Mouse (Mus musculus) midbrain, embryonic 11.5 days (tissue): ENCODE data around the gene Zfp346. TPM values are rescaled to one million over a fixed set of nuclear protein-coding genes. Genes with fewer than 3 reads are reported as not detected.

Experiments used
- ATAC-seq: fragments of 200-750 bp; cut with Nextera tagmentation; 2 replicates; pipeline ENCODE4 v1.8.0; 2017; ENCODE audit warnings: moderate TSS enrichment, moderate library complexity; ENCODE audit not compliant: low FRiP score
- DNase-seq: peaks from one replicate; pipeline ENCODE4 v3.0.0; 2015; ENCODE audit warnings: low spot score; ENCODE audit errors: missing footprints
- H3K27ac ChIP-seq: fragments of 300-500 bp; sonication (generic); 2 replicates; pipeline ENCODE4 v1.5.1; 2014; ENCODE audit warnings: low read depth, low read length
- H3K27me3 ChIP-seq: fragments of 300-500 bp; sonication (generic); 2 replicates; pipeline ENCODE4 v1.6.1; 2014; ENCODE audit warnings: mild to moderate bottlenecking, low read length, moderate library complexity, mixed read lengths; ENCODE audit not compliant: control insufficient read depth, insufficient read depth
- H3K36me3 ChIP-seq: fragments of 300-500 bp; sonication (generic); 2 replicates; pipeline ENCODE4 v1.6.1; 2014; ENCODE audit warnings: mild to moderate bottlenecking, low read length, moderate library complexity, mixed read lengths; ENCODE audit not compliant: control insufficient read depth, insufficient read depth
- H3K4me1 ChIP-seq: fragments of 300-500 bp; sonication (generic); 2 replicates; pipeline ENCODE4 v1.6.1; 2014; ENCODE audit warnings: low read length; ENCODE audit not compliant: control insufficient read depth, insufficient read depth
- H3K4me2 ChIP-seq: fragments of 300-500 bp; sonication (generic); 2 replicates; pipeline ENCODE4 v1.6.1; 2014; ENCODE audit warnings: mild to moderate bottlenecking, moderate library complexity
- H3K4me3 ChIP-seq: fragments of 300-500 bp; sonication (generic); 2 replicates; pipeline ENCODE4 v1.5.1; 2014; ENCODE audit warnings: low read depth, low read length
- H3K9ac ChIP-seq: fragments of 300-500 bp; sonication (generic); 2 replicates; pipeline ENCODE4 v1.6.1; 2014; ENCODE audit warnings: low read length
- H3K9me3 ChIP-seq: fragments of 300-500 bp; sonication (generic); 2 replicates; pipeline ENCODE4 v1.6.1; 2016; ENCODE audit warnings: low read length; ENCODE audit not compliant: control insufficient read depth
- WGBS: fragments of 180-500 bp; shearing (Covaris S2); extraction: QIAGEN DNeasy Blood & Tissue Kit; methylation state at CpG from one replicate; pipeline ENCODE4 v1.1.7; 2014; 5-methylcytosine and 5-hydroxymethylcytosine counted together
- polyA plus RNA-seq: library from polyadenylated mRNA; unstranded; fragments of >200 nt; fragmentation: Nextera tagmentation; extraction: Ambion mirVana; gene quantifications from 2 replicates; pipeline ENCODE4 v1.2.1, GENCODE M21; 2014

Gene Zfp346
- polyA plus RNA-seq, 1 experiment from 2014 or later: 19.7 TPM

- H3K9me3 ChIP-seq: no peaks in the 10 kb centered on the region
- no peak overlapping the region for H3K4me2 ChIP-seq
- peaks cover 9% of the 10 kb centered on the region for H3K4me1 ChIP-seq
- DNase-seq (no peak), ATAC-seq (no peak)
- WGBS: 91% methylated on average over 32 of the region's 32 CpGs
- H3K27ac ChIP-seq: no peak overlapping the region
- H3K9ac ChIP-seq: no peak overlapping the region
- H3K27me3 ChIP-seq: no peaks in the 10 kb centered on the region
- H3K36me3 ChIP-seq: no peaks in the 10 kb centered on the region
- no peak overlapping the region for H3K4me3 ChIP-seq
These were observed 62.0 kb downstream of the Zfp346 start for GRCm38 (mm10) chr13:55166806-55167725.

GRCm38 (mm10) chr13:55167798-55168197 lies 62.7 kb downstream of the Zfp346 start:
- 83% methylated on average over 11 of the region's 11 CpGs for WGBS
- H3K4me3 ChIP-seq: no peak overlapping the region
- H3K4me1 ChIP-seq: peaks cover 14% of the 10 kb centered on the region
- no peaks in the 10 kb centered on the region for H3K27me3 ChIP-seq
- ATAC-seq (no peak), DNase-seq (no peak)
- no peaks in the 10 kb centered on the region for H3K9me3 ChIP-seq
- H3K36me3 ChIP-seq: no peaks in the 10 kb centered on the region
- no peak overlapping the region for H3K9ac ChIP-seq
- H3K4me2 ChIP-seq: no peak overlapping the region
- no peak overlapping the region for H3K27ac ChIP-seq

DNA sequence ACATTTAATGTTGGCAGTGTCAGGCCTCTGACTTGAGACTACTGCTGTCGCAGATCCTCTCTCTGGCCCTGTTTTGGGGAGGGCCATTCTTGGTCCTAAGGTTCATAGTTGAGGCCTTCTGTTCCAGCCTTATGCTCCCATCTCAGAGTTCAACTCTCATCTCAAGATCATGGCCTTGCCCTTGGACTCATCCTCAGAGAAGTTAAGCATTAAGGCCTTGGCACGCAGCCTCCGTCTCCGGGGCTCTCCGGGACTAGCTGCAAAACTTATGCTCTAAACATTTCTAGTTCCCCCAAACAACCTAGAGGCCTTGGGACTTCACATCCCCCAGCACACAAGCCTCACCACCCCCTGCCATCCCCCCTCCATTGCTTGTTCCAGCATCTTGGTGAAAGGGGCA lies 63.1 kb downstream of the Zfp346 start:
- no peaks in the 10 kb centered on the region for H3K36me3 ChIP-seq
- no peaks in the 10 kb centered on the region for H3K9me3 ChIP-seq
- no peaks in the 10 kb centered on the region for H3K27me3 ChIP-seq
- no peak overlapping the region for H3K4me2 ChIP-seq
- H3K4me3 ChIP-seq: no peak overlapping the region
- no peak overlapping the region for H3K9ac ChIP-seq
- H3K27ac ChIP-seq: no peak overlapping the region
- DNase-seq: no peak
- peaks cover 14% of the 10 kb centered on the region for H3K4me1 ChIP-seq
- WGBS: 95% methylated on average over 5 of the region's 5 CpGs
- no peak for ATAC-seq

- H3K4me2 ChIP-seq: no peak overlapping the region
- peak; percentile 80 for ATAC-seq
- 65% methylated on average over 13 of the region's 13 CpGs for WGBS
- no peaks in the 10 kb centered on the region for H3K36me3 ChIP-seq
- H3K27ac ChIP-seq: no peak overlapping the region
- H3K9me3 ChIP-seq: no peaks in the 10 kb centered on the region
- H3K4me1 ChIP-seq: peaks cover 14% of the 10 kb centered on the region
- DNase-seq: no peak
- H3K9ac ChIP-seq: no peak overlapping the region
- H3K4me3 ChIP-seq: no peak overlapping the region
- no peaks in the 10 kb centered on the region for H3K27me3 ChIP-seq
These were observed 63.9 kb downstream of the Zfp346 start for GRCm38 (mm10) chr13:55168958-55169369.

DNA sequence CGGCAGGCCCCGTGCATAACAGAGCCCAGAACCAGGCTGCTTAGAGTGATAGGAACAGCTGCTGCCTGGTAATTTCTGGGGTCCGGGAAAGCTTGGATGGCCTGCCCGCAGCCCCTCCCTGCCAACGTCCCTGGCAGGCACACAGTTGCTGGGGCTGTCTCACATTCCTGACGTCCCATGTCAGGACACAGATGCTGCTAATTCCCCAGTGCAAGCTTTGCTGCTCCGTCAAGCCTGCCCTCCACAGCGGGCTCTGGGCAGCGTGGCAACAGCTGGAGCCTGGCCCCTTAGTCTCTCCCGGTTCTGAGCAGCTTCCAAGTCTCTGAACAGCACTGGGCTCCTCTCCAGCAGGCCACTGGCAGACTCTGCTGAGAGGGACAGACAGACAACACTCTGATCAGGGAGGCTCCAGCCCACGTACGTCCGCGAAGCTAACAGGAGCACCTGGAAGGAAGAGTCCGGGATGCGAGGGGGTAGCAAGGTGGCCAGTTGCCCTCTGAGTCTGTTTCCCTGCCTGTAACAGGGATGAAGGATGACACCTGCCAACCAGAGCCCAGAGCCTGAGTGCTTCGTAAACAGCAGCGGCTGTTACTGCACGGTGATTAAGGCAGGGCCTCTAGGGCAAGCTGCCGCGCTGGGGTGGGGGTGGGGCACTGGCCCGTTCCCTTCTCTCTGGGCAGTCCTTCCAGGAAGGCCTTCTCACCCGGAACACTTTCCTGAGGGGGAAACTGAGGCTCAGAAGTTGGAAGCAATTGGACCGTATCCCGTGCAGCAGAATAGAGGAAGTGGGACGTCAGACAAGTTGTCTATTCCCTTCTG lies 66.6 kb downstream of the Zfp346 start:
- Histone ChIP-seq H3K9ac (peak overlapping the region; percentile 45), H3K4me3 (no peak overlapping the region), H3K4me1 (peaks cover 14% of the 10 kb centered on the region), H3K27ac (peak overlapping the region; percentile 67), H3K27me3 (no peaks in the 10 kb centered on the region), H3K4me2 (peak overlapping the region; percentile 40), H3K36me3 (no peaks in the 10 kb centered on the region), H3K9me3 (no peaks in the 10 kb centered on the region)
- ATAC-seq (peak; percentile 65), DNase-seq (peak; percentile 92)
- 19% methylated on average over 26 of the region's 26 CpGs for WGBS

DNA sequence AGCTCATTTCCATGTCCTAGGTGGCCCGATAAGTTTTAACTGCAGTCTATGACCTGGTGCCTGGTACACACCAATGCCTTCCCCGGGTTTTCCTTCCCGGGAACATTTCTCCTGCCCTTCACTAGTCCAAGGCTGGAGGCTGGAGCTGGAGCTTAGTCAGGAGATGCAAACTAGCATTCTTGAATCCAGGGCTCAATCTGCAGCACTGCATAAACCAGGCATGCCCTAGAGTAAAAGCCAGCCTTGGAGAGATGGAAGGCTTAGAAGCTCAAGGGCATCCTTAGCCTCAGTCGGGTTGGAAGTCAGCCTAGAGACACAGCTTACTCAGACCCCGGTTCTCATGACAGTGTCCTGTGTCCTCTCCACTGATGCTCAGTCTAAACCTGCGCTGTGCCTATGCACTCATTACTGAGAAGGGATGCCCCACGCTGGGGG lies 67.2 kb downstream of the Zfp346 start:
- Histone ChIP-seq H3K4me1 (peaks cover 14% of the 10 kb centered on the region), H3K27ac (no peak overlapping the region), H3K27me3 (no peaks in the 10 kb centered on the region), H3K4me3 (no peak overlapping the region), H3K9ac (no peak overlapping the region), H3K4me2 (peak overlapping the region; percentile 40; the same call in 1 of the 2 replicates), H3K36me3 (no peaks in the 10 kb centered on the region), H3K9me3 (no peaks in the 10 kb centered on the region)
- DNase-seq (peak; percentile 90), ATAC-seq (no peak)
- 48% methylated on average over 7 of the region's 7 CpGs for WGBS

DNA sequence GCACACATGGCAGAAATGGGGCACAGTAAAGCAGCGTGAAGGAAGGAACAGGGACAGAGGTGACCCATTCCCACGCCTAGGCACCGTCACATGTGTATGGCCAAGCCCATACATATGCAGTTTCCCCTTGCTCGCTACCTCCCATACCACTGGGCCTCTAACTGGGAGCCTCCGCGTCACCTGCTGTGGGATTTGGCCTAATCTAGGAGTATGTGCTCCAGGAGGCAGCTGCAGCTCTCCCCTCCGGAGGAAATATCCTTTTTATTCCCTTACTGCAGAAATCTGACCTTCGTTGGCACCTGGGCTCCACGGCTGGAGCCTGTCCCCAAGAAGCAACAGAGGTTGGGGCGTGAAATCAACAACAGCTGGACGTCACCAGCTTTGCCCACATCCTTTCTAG lies 69.2 kb downstream of the Zfp346 start:
- no peaks in the 10 kb centered on the region for H3K9me3 ChIP-seq
- 70% methylated on average over 11 of the region's 11 CpGs for WGBS
- ATAC-seq (no peak), DNase-seq (no peak)
- no peak overlapping the region for H3K4me2 ChIP-seq
- H3K4me1 ChIP-seq: peaks cover 14% of the 10 kb centered on the region
- no peak overlapping the region for H3K4me3 ChIP-seq
- H3K36me3 ChIP-seq: no peaks in the 10 kb centered on the region
- H3K27ac ChIP-seq: no peak overlapping the region
- H3K9ac ChIP-seq: no peak overlapping the region
- H3K27me3 ChIP-seq: no peaks in the 10 kb centered on the region

GRCm38 (mm10) chr13:55176265-55176664 lies 71.2 kb downstream of the Zfp346 start:
- Histone ChIP-seq H3K36me3 (no peaks in the 10 kb centered on the region), H3K27ac (no peak overlapping the region), H3K4me2 (no peak overlapping the region), H3K27me3 (no peaks in the 10 kb centered on the region), H3K9ac (no peak overlapping the region), H3K4me1 (peaks cover 13% of the 10 kb centered on the region), H3K4me3 (no peak overlapping the region), H3K9me3 (no peaks in the 10 kb centered on the region)
- ATAC-seq (no peak), DNase-seq (no peak)
- 93% methylated on average over 6 of the region's 6 CpGs for WGBS
